Mouse (Mus musculus) liver, adult 2 months (tissue): ENCODE results near the gene Spen. TPM values are rescaled to one million over a fixed set of nuclear protein-coding genes. Genes with fewer than 3 reads are reported as not detected.

Experiments
- DNase-seq: peaks from one replicate; pipeline ENCODE4 v3.0.0-alpha.2; 2011; ENCODE audit warnings: low read depth, low spot score; ENCODE audit errors: extremely low read depth
- H3K27ac ChIP-seq: fragments of 200-500 bp; replicated peaks from 2 replicates; pipeline ENCODE4 v1.5.1; 2012; ENCODE audit warnings: low read depth, mild to moderate bottlenecking, control low read depth, inconsistent platforms, low read length; ENCODE audit not compliant: insufficient read depth
- H3K27me3 ChIP-seq: fragments of 200-500 bp; 2 replicates; pipeline ENCODE4 v1.6.1; 2012; ENCODE audit warnings: mild to moderate bottlenecking, moderate library complexity, low read length, inconsistent platforms; ENCODE audit not compliant: control insufficient read depth, insufficient read depth
- H3K36me3 ChIP-seq: fragments of 200-500 bp; 2 replicates; pipeline ENCODE4 v1.6.1; 2012; ENCODE audit warnings: low read length, inconsistent platforms; ENCODE audit not compliant: control insufficient read depth, insufficient read depth
- H3K4me1 ChIP-seq: fragments of 200-500 bp; 2 replicates; pipeline ENCODE4 v1.6.1; 2011; ENCODE audit warnings: low read length; ENCODE audit not compliant: control insufficient read depth, insufficient read depth
- H3K4me3 ChIP-seq: fragments of 200-500 bp; 2 replicates; pipeline ENCODE4 v1.5.1; 2011; ENCODE audit warnings: low read depth, mild to moderate bottlenecking, control low read depth, low read length, moderate library complexity; ENCODE audit not compliant: insufficient read depth
- H3K79me2 ChIP-seq: fragments of 200-500 bp; 2 replicates; pipeline ENCODE4 v1.6.1; 2012; ENCODE audit warnings: inconsistent platforms, mild to moderate bottlenecking, low read length, moderate library complexity; ENCODE audit not compliant: control insufficient read depth, insufficient read depth
- H3K9ac ChIP-seq: fragments of 200-500 bp; 2 replicates; pipeline ENCODE4 v1.6.1; 2012; ENCODE audit warnings: low read depth, mild to moderate bottlenecking, control low read depth, inconsistent platforms, low read length
- CTCF ChIP-seq: fragments of 200-500 bp; IDR thresholded peaks from 2 replicates; pipeline ENCODE4 v1.5.1; 2011; ENCODE audit warnings: low read depth, low read length, control low read depth
- POLR2A ChIP-seq: fragments of 200-500 bp; IDR thresholded peaks from 2 replicates; pipeline ENCODE4 v1.6.1; 2011; ENCODE audit warnings: low read length, control low read depth; ENCODE audit not compliant: insufficient read depth; ENCODE audit errors: extremely low read depth
- WGBS: fragments of 180-500 bp; shearing (Covaris S2); methylation state at CpG from one replicate; pipeline ENCODE4 v1.1.7; 2018; 5-methylcytosine and 5-hydroxymethylcytosine counted together
- polyA plus RNA-seq: library from polyadenylated mRNA; depleted of rRNA; stranded (reverse); fragments of >200 nt; gene quantifications from 2 replicates; pipeline ENCODE4 v1.2.3, GENCODE M21; 2012
- total RNA-seq: library from RNA; depleted of rRNA; stranded (reverse); fragments of >200 nt; gene quantifications from 2 replicates; pipeline ENCODE4 v1.2.3, GENCODE M21; 2014

Spen gene
- total and polyA plus RNA-seq, 2 experiments: 7.5 to 8.1 TPM

DNA sequence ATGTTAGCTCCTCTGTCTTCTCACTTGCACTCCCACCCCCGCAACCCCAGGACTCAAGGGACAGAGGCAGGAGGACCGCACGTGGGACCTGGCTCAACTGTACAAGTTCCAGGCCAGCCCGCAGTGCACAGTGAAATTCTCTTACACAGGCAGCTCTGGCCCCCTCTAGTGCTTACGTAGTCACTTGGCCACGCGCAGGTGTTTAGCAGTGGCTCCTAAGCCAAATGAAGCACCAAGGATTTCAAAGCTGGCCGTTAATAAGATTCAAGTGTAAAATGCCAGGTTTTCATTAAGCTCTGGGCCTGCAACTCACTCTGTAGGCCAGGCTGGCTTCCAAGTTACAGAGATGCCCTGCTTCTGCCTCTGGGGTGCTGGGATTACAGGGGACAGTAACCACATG, 59.0 kb downstream of the Spen start:
- Histone ChIP-seq H3K4me1 (no peaks in the 10 kb centered on the region; the same call in none of the 2 replicates), H3K36me3 (peaks cover 61% of the 10 kb centered on the region), H3K79me2 (no peaks in the 10 kb centered on the region), H3K9ac (no peak overlapping the region), H3K4me3 (no peak overlapping the region), H3K27ac (no peak overlapping the region), H3K27me3 (no peaks in the 10 kb centered on the region)
- no peak for DNase-seq
- TF ChIP-seq POLR2A: no peak
- no peak for TF ChIP-seq CTCF
- WGBS: 96% methylated on average over 8 of the region's 8 CpGs

GRCm38 (mm10) chr4:141478794-141479193, 59.6 kb downstream of the Spen start:
- no peak for DNase-seq
- H3K4me3 ChIP-seq: no peak overlapping the region
- WGBS: 95% methylated on average over 32 of the region's 32 CpGs
- peaks cover 61% of the 10 kb centered on the region for H3K36me3 ChIP-seq
- H3K9ac ChIP-seq: no peak overlapping the region
- no peak overlapping the region for H3K27ac ChIP-seq
- no peaks in the 10 kb centered on the region; the same call in none of the 2 replicates for H3K4me1 ChIP-seq
- H3K79me2 ChIP-seq: no peaks in the 10 kb centered on the region
- TF ChIP-seq CTCF (no peak), POLR2A (no peak)
- no peaks in the 10 kb centered on the region for H3K27me3 ChIP-seq

GRCm38 (mm10) chr4:141478225-141478624, 60.2 kb downstream of the Spen start:
- Histone ChIP-seq H3K79me2 (no peaks in the 10 kb centered on the region), H3K36me3 (peaks cover 63% of the 10 kb centered on the region), H3K27me3 (no peaks in the 10 kb centered on the region), H3K27ac (no peak overlapping the region), H3K4me1 (no peaks in the 10 kb centered on the region; the same call in none of the 2 replicates), H3K9ac (no peak overlapping the region), H3K4me3 (no peak overlapping the region)
- no peak for TF ChIP-seq POLR2A
- TF ChIP-seq CTCF: no peak
- whole genome bisulfite sequencing: 92% methylated on average over 23 of the region's 23 CpGs
- DNase-seq: no peak

GRCm38 (mm10) chr4:141477681-141478102, 60.7 kb downstream of the Spen start:
- no peak overlapping the region for H3K27ac ChIP-seq
- H3K4me3 ChIP-seq: no peak overlapping the region
- peak; percentile 48 for DNase-seq
- WGBS: 88% methylated on average over 16 of the region's 16 CpGs
- H3K27me3 ChIP-seq: no peaks in the 10 kb centered on the region
- H3K79me2 ChIP-seq: no peaks in the 10 kb centered on the region
- H3K36me3 ChIP-seq: peaks cover 60% of the 10 kb centered on the region
- no peaks in the 10 kb centered on the region; the same call in none of the 2 replicates for H3K4me1 ChIP-seq
- H3K9ac ChIP-seq: no peak overlapping the region
- no peak for TF ChIP-seq POLR2A
- no peak for TF ChIP-seq CTCF

DNA sequence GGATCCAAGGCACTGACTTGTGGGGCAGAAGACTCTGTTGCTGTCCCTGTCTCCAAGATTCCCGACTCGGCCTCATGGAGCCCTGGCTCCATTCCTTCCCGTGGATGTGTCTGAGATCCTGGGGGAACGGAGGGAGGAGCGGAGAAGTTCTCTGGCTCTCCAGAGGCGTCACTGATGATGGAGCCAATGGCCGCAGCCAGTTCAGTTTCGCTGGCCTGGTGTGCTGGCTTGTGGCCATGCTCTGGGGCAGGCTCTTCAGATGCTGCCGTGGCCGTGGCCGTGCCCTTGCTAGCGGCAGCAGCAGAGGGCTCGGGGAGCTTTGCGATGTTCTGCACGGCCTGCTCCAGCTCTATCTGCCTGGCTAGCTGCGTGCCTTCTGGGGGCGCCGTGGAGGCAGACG, 64.0 kb downstream of the Spen start:
- no peak for TF ChIP-seq POLR2A
- TF ChIP-seq CTCF: no peak
- no peak for DNase-seq
- H3K79me2 ChIP-seq: no peaks in the 10 kb centered on the region
- 90% methylated on average over 19 of the region's 19 CpGs for WGBS
- H3K4me1 ChIP-seq: no peaks in the 10 kb centered on the region
- H3K4me3 ChIP-seq: no peak overlapping the region
- H3K36me3 ChIP-seq: peaks cover 52% of the 10 kb centered on the region
- H3K9ac ChIP-seq: no peak overlapping the region
- no peaks in the 10 kb centered on the region for H3K27me3 ChIP-seq
- H3K27ac ChIP-seq: no peak overlapping the region

- H3K27me3 ChIP-seq: no peaks in the 10 kb centered on the region
- WGBS: 95% methylated on average over 32 of the region's 32 CpGs
- peaks cover 38% of the 10 kb centered on the region for H3K36me3 ChIP-seq
- no peak for DNase-seq
- TF ChIP-seq CTCF (no peak), POLR2A (no peak)
- H3K27ac ChIP-seq: no peak overlapping the region
- H3K4me3 ChIP-seq: no peak overlapping the region
- no peak overlapping the region for H3K9ac ChIP-seq
- H3K4me1 ChIP-seq: no peaks in the 10 kb centered on the region
- no peaks in the 10 kb centered on the region for H3K79me2 ChIP-seq
These were observed 65.6 kb downstream of the Spen start for GRCm38 (mm10) chr4:141472641-141473321.
